Mouse (Mus musculus) kidney, postnatal 14 days (tissue): ENCODE results near the gene Selenoo.

Experiments used
- DNase-seq: peaks from one replicate; pipeline ENCODE4 v3.0.0; 2022; ENCODE audit warnings: mixed read lengths

Selenoo gene

DNA sequence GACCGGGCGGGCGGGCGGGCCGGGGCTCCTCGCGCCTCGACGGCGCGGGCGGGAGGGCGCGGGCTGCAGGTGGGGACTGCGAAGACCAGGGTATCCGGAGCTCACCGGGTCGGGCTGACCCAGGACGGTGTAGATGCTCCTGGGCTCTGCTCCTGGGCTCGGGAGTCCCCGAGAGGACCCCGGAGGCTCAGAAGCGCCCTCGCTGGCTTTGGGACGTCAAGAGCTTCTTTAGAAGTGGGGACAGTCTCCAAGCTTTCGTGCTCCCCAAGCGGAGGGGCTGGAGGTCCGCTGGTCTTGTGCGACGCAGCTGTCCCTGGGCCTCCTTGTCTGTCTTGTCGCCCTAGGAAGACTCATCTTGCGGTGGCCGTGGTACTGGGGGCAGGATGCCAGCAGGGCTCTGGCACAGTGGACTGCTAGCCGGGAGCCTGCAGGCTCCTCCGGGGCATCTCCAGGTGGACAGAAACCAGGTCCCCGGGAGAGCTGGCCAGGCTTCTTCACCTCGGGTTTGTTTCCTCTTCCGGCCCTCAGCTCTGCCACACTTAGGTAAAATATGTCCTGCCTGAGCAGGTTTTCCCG lies 12.6 kb upstream of the Selenoo start:
- peak; percentile 61 for DNase-seq

DNA sequence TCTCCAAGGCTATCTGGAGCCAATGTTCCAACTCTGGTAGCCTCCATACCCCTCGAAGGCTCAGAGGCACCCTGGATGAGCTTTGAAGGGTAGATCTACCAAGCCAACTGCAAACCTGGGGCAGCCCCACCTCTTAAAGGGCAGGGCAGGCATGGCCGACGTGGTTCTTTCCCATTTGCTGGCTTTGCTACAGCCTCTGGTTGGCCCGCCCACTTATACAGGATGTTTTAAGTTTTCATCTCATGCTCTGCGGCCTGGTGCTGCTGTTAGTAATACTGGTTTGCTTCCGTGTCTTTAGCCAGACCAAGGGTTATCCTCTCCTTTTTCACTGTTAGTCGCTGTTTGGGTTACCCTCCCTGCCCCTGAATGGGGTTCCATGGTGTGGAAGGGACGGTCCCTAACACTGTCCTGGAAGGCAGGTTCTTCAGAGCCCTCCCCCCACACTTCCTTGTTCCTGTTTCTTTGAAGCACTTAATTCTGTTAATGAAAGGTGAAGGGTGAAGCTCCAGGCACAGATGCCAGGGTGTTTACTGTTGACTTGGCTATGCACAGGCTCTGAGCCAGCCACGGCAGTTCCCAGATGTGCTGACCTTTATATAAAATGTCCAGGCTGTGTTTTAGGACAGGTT lies 10.6 kb upstream of the Selenoo start:
- DNase-seq: peak; percentile 81

DNA sequence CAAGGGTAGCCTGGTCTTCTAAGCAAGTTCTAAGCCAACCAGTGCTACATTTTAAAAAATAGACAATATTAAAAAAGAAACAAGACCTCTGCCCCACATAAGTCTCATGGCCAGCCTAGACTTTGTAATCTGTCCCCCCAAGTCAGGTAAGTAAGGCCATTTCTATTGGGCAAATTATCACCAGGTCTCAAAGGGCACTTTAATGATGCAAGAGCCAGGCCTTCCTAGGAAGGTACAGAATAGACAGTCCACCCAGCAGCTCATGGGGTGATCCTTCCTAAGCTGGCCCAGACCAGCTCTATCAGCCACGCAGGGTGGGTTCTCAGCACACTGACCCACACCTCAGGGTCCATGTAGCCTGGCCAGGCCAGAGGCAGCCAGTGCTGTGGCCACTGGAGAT lies 5.0 kb upstream of the Selenoo start:
- DNase-seq: no peak

DNA sequence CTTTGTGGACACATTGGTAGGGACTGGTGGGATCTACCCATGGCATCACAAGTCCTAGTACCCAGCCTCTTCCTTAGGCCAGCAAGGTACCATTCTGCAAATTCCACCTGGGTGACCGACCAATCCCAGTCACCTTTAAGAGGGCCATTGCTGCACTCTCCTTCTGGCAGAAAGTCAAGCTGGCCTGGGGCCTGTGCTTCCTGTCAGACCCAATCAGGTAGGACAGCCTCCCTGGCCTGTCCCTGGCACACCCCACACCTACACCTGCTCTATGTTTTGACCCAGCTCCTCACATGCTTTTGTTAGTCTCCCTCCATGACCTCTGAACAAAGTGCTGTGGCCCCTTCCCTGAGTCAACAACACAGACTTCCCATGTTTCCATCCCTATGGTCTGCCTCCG lies 4.1 kb upstream of the Selenoo start:
- no peak for DNase-seq

DNA sequence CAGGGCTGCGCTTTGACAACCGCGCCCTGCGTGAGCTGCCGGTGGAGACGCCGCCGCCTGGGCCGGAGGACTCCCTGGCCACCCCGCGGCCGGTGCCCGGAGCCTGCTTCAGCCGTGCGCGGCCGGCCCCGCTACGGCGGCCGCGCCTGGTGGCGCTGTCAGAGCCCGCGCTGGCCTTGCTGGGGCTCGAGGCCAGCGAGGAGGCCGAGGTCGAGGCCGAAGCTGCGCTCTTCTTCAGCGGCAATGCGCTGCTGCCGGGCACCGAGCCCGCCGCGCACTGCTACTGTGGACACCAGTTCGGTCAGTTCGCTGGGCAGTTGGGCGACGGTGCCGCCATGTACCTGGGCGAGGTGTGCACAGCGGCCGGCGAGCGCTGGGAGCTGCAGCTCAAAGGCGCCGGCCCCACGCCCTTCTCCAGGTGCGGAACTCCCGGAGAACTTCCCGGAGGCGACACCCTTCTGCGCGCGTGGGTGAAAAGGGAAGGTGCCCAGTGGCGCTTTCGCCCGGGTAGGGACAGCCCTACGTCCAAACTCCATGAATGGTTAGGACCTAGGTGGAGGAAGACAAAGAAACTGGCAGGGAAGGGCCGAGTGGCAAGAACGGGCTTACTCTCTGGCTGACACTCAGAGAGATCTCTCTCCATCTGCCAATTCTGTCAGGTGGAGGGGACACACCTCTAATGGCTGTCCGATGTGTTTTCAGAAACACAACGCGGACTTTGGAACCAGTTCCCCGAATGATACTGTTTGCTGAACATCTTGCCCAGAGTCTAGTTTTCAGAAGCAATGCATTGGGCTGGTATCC lies 566 bp downstream of the Selenoo start:
- peak; percentile 45 for DNase-seq

DNA sequence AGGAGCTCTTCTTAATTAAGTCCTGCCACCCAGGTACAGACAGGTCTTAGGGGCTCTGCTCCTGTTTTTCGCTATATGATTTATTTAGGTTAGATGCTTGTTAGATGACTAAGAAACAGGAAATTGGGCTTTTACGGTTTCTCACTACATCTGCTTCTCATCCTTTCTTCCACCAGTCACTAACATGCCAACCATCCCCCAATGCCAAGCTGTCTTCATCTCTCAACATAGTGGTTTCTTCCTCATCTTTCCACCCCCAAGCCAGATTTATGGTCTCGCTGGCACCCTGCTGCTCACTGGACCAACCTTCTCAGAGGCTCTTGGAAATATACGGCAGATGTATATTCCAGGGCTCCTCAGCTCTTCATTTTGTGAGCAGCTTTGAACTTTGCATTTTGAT lies 1.8 kb downstream of the Selenoo start:
- no peak for DNase-seq

DNA sequence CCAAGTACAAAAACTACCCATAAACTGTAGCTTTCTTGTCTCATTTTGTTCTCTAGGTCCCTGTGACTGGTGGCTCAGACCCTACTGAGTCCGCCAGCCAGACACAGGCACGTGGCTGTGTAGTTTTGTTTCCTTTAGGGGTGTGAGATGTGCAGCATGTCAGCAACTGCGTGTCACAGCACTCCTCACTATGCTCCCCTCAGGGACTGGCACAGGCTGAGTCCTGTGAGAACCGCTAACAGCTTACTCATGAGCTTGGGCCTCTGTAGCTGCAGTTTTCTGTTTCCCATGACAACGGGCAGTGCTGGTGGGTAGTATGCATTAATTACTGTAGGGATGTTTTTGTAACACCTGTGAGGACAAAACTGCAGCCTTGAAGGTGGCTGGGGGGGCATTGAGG lies 3.3 kb downstream of the Selenoo start:
- DNase-seq: no peak

DNA sequence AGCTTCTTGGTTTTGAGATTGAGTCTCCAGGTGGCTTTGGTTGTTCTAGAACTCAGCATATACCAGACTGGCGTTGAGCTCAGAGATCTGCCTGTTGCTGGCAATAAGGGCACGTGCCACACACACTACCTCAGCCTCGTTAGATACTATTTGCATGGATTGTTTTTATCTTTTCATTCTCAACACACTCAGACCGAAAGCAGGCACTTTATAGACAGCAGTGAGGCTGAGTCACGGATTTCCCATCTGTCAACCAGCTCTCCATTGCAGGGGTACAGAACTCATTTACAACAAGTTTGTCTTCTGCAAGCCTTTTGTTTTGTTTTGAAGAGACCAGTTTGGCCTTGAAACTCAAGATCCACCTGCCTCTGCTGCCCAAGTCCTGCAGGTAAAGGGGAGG lies 8.6 kb downstream of the Selenoo start:
- DNase-seq: no peak

DNA sequence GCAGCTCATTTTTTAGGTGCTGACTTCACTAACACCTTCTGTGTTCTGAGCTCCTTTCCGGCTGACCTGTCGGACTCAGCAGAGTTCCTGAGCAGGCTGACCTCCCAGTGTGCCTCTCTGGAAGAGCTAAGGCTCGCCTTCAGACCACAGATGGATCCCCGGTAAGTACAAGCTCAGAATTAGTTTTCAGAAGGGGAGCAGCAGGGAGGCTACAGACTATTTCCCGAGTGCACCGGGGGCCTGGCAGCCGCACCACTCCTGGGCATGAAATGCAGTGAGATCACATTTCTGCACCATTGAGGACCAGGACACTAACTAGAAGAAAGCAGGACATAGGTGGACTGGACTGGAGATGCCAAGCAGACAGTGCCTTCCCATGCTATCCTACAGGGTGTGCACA lies 9.7 kb downstream of the Selenoo start:
- no peak for DNase-seq

DNA sequence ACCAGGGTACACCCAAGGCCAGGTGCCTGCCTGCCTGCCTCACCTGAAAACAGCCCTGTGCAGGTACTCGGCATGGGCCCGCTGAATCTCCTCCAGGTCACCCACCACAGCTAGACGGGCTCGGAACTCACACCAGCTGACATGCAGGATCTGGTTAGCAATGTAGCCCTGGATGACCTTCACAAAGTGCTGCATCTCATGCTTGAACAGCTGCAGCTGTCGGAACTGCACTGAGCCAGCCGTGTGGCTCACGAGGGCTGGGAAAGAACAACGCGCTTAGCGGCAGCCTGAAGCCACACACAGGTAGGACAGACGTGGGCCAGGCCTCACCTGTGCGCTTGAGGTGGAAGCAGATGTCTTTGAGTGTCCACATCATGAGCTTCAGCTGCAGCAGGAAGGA lies 11.9 kb downstream of the Selenoo start:
- no peak for DNase-seq

DNA sequence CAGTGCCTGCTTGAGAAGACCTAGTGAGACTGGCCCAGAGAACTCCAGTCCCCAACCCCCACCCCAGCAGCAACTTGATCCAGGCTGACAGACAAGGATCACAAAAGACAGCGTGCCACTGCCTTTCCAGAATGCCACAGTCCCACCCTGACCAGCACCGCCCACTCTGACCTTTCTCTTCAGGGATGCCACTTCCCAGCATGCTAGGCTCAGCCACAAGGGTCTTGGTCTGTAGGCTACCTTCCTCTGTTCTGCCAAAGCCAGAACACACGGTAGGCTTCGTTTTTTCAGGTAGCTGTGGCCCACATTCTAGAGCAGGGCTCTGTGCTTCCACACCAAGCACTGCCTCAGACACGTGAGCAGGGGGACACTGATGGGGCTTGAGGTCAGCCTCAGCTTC lies 13.8 kb downstream of the Selenoo start:
- DNase-seq: no peak

DNA sequence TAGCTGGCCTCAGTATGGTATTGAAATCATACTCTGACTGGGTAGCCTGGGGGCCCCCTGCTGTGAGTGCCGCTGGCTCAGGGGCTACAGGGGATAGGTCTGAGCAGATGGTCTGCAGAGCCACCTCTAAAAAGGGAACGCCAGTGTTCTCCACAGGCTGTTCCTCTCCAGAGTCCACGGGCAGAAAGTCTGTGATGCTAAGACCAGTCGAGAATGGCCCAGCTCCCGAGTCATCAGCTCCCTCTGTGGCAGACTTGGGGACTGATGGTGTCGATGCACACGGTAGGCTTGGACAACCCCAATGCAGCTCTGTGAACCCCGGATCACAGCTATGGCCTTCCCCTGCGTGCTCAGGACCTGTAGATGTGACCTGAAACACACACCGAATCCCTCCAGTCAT lies 15.0 kb downstream of the Selenoo start:
- DNase-seq: no peak

DNA sequence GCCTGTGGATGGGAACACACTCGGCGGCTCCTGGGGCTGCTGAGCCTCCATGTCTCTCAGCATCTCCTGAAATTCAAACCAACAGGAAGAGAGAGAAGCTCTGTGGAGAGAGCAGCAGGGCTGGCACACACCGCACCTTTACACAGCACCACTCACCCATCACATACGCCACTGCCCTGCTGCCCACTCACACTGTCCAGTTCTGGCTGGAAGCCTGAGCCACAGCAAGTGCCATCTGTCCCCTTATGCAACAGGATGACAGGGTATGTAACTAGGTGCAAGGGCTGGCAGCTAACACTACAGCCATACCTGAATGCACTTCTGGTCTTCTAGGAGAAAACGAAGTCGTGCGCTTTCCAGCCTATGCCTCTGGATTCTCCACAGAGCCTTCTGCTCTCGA lies 15.5 kb downstream of the Selenoo start:
- no peak for DNase-seq

DNA sequence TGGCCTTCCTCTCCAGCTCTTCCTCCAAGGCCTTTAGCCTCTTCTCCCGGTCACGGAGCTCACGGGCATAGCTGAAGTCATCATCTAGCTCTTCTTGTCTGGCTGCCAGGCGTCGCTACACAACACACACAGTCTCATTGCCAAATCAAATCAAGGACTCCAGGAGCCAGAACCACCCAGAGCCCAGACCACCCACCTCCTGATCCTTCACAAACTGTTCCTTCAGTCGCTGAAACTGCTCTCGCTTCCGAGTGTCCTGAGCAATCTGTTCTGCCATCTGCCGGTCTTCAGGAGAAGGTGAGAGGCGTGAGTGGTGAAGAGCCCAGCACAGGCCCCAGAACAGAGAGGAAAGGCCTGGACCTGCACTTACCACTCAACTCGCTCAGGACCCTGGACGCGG lies 17.2 kb downstream of the Selenoo start:
- no peak for DNase-seq

DNA sequence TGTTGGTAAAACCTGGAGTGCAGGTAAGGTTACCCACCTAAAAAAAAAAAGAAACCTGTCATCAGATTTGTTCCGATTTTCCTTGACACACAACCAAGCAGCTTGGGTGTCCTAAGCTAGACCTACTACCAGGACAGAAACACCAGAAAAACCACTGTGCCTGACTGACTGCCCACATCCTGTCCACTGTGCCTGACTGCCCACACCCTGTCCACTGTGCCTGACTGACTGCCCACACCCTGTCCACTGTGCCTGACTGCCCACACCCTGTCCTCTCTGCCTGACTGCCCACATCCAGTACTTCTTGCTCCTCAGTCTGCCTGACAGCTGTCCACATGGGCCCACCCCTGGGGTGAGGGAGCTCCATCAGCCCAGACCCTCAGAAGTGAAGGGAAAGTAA lies 18.1 kb downstream of the Selenoo start:
- DNase-seq: no peak

DNA sequence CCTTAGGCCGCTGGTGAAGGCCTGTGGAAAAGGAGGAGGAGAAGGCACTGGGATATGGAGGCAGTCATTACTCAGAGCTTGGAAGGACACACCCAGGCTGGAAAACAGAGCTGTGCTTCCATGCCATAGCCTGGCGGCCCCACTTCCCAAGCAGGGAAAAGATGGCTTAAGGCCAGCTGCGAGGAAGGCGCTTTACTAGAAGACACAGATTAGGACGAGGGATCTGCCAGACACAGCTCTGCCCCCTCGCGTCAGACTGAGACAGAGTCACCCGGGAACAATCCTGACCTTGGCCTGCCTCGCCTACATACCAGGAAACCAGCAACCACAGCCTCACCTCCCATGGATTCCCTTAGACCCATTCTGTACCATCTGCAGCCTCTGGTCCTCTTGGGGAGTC lies 21.3 kb downstream of the Selenoo start:
- no peak for DNase-seq

DNA sequence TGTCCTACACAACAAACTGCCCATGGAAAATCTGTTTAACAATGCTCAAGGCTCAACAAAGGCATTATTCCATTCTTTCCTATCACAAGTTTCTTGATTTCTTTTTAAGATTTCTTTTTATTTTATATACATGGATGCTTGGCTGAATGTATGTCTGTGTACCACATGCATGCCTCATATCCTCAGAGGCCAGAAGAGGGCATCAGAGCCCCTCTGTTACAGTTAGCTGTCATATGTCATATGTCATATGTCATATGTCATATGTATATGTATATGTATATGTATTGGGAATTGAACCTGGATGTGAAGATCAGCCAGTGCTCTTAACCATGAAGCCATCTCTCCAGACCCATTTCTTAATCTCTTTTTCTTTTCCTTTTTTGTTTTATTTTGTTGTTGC lies 29.1 kb downstream of the Selenoo start:
- no peak for DNase-seq

DNA sequence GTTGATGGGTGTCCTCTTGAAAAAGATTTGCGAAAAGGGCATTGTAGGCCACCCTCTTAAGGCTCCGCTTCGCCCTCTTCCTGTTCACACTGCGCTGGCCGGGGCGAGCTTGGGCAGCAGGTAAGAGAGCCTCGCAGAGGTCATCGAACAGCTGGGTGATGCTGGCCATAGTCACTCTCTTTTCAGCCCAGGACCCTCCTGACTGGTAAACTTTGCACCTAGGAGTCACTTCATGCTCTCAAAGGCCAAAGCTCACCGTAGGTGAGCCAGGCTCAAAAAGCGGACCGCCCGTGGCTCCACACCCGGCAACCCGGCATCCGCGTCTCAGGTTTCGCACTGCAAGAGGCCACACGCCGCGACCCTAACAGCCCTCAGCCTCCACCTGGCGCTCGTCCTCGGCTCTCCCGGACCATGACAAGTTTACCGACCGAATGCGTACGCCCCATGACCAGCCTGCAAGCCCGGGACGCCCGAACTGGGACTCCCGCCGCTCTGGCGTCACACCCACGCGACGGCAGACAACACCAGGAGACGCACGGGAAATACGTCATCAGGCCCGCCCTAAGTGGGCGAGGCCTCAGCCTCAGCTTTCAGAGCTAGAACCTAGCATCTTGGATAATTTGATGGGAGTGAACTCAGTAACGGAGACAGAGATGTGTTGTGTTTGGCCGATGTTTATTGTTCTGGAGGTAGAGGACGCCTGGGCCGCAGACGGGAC lies 33.9 kb downstream of the Selenoo start, which contains the start of gene Tubgcp6:
TSS of gene Tubgcp6 (minus strand) at position 464 of the 718 bp plus-strand sequence.
- peak; percentile 96 for DNase-seq

DNA sequence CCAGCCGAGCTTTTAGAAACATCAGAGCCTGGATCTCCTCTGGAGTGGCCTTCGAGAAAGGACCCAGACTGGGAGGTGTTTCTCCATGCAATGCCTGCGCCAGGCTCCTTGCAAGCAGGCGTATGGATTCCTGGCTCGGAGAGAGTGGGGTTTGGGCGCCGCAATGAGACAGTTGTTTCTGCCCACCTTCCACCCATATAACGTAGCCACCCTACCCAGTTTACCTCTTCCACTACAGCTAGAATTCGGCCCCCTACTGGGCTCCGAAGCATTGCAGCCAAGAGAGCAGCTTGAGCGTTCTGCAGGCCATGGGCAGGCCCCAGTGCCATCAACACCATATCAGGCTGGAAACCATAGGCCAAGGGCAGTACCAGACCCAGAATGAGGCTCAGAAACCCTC lies 34.7 kb downstream of the Selenoo start:
- DNase-seq: no peak

DNA sequence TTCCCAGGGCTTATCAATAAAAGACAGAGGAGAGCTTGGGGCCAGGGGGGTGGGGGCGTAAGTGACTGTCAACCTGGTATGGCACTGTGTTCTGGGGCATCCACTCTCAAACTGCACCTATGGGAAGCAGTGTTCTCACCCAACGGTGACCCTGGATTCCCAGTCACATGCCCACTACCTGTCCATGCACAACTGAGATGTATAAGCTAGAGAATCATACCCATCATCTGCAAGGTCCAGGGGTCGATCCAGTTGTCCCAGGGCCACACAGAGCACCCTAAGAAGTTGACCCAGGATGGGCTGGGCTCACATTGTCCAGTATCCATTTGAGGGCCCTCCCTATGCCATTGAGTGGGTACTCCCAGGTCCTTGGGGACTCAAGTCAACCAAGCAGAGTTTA lies 35.4 kb downstream of the Selenoo start:
- no peak for DNase-seq

DNA sequence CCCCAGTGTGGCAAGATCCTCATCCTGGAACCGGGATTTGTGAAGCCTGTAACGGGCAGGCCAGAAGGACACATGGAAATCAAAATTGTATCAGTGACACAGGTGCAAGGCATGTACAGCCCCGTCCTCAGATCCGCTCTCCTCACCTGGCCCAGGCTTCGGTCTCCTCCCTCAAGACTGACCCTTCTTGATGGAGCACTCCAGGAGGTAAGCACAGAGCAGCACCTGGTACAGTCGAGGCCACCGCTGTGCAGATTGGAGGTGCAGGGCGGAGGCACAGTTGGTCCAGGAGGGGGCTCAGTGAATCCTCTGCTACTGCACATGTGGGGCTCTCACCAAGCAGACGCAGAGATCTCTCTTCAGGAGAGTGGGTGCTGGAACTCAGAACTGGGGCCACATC lies 36.5 kb downstream of the Selenoo start:
- no peak for DNase-seq

DNA sequence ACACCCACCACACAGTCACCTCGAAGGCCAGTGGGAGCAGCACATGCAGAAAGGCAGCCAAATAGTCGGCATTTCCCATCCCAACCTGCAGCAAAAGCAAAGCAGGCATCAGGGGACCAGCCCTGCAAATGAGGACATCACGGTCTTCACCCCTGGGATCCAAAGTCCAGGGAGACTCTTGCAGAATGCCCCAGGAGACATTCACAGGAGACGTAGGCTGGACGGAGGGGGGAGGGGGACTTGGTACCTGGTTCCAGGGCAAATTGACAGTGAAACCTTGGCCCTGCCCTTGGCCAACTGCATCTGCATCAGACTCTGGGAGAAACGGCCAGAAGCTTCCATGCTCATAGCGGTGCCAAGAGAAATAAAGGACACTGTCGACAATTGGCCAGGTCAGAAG lies 37.7 kb downstream of the Selenoo start:
- DNase-seq: no peak

DNA sequence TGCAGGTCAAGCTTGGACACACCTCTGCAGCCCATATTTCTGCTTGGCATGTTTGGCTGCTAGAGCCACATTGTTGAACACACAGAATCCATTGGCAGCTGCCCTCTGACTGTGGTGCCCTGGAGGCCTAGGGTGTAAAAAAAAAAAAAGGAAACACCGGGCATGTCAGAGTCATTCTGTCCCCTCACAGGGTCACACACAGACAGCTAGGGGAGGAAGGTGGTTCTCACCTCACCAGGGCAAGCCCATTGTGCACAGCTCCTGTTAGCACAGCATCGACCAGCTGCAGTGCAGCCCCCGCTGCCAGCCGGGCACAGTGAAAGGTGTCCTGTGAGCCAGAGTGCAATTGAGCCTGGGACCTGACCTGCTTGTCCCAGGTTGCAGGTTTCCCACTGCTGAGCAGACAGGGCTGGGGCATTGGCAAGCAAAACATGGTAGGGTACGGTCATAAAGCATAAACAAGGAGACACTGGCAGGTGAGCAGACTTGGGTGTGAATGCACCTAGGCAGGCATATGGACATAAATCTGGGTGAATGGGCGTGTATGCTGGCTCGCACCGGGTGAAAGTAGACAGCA lies 38.6 kb downstream of the Selenoo start:
- DNase-seq: no peak
